ENCODE assay signal across 12 mouse cellular contexts in the genomic region with DNA sequence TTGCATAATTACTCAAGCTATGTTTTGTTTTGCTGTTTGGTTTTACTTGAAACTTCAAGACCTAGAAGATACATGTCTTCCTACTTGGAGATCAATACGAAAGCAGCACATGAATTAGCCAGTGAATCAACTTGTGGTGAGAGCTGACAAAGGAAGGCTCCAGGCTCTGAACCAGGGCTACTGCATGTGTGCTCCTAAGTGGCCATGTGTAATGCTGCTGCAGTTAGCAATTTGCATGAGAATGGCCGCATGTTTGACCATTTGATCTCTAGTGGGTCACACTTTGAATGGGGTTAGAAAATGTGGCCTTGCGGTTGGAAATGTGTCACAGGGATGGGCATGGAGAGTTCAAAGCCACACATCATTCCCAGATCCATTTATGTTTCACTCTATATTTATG.
"Had no signal": no experiment of that assay in that cellular context is flagged by ENCODE, and none has a peak within 500 bp of the region (broad histone marks: within the 10 kb centered on the region; RNA-seq: fewer than 3 reads in every experiment).

No protein-coding gene starts in this region.

- H3K27me3 ChIP-seq: limb, embryonic 12.5 days; liver, embryonic 13.5 days; lung, embryonic 15.5 days; neural tube, embryonic 12.5 days had no signal

- H3K4me2 ChIP-seq: limb, embryonic 12.5 days; liver, embryonic 13.5 days; lung, embryonic 15.5 days; neural tube, embryonic 12.5 days had no signal

- H3K27ac ChIP-seq: layer of hippocampus, adult 2 months; limb, embryonic 12.5 days; liver, embryonic 13.5 days; lung, embryonic 15.5 days; neural tube, embryonic 12.5 days; stomach, postnatal 0 days had no signal

- H3K4me3 ChIP-seq: layer of hippocampus, adult 2 months; limb, embryonic 12.5 days; liver, embryonic 13.5 days; lung, embryonic 15.5 days; neural tube, embryonic 12.5 days had no signal

- DNase-seq: kidney, postnatal 10 days; kidney, postnatal 4 days; liver; liver, embryonic 13.5 days; liver, postnatal 0 days; thymus, adult 18-20 months; thymus, postnatal 14 days had no signal

- H3K4me1 ChIP-seq: limb, embryonic 12.5 days; liver, embryonic 13.5 days; lung, embryonic 15.5 days; neural tube, embryonic 12.5 days had no signal

- H3K36me3 ChIP-seq: limb, embryonic 12.5 days; liver, embryonic 13.5 days; lung, embryonic 15.5 days; neural tube, embryonic 12.5 days had no signal

- H3K9ac ChIP-seq: limb, embryonic 12.5 days; liver, embryonic 13.5 days; liver, postnatal 0 days; lung, embryonic 15.5 days; neural tube, embryonic 12.5 days had no signal

- H3K9me3 ChIP-seq: limb, embryonic 12.5 days; liver, embryonic 13.5 days; lung, embryonic 15.5 days; neural tube, embryonic 12.5 days had no signal

- ATAC-seq: liver, postnatal 0 days had no signal
